Mouse (Mus musculus) lung, postnatal 0 days (tissue): ENCODE data around the gene Gm20388. TPM values are rescaled to one million over a fixed set of nuclear protein-coding genes. Genes with fewer than 3 reads are reported as not detected.

ENCODE experiments used
- ATAC-seq: fragments of 200-750 bp; cut with Nextera tagmentation; 2 replicates; pipeline ENCODE4 v1.8.0; 2017; ENCODE audit warnings: moderate library complexity
- DNase-seq: peaks from one replicate; pipeline ENCODE4 v3.0.0-alpha.2; 2016; ENCODE audit warnings: low spot score
- H3K27ac ChIP-seq: fragments of 300-500 bp; sonication (generic); 2 replicates; pipeline ENCODE4 v1.5.1; 2014; ENCODE audit warnings: antibody characterized with exemption, mild to moderate bottlenecking, low read length, mixed read lengths
- H3K27me3 ChIP-seq: fragments of 300-500 bp; sonication (generic); replicated peaks from 2 replicates; pipeline ENCODE4 v1.6.1; 2014; ENCODE audit warnings: low read length, mixed read lengths; ENCODE audit not compliant: insufficient read depth
- H3K36me3 ChIP-seq: fragments of 300-500 bp; sonication (generic); 2 replicates; pipeline ENCODE4 v1.6.1; 2014; ENCODE audit warnings: low read length, mixed read lengths; ENCODE audit not compliant: insufficient read depth
- H3K4me1 ChIP-seq: fragments of 300-500 bp; sonication (generic); 2 replicates; pipeline ENCODE4 v1.6.1; 2014; ENCODE audit warnings: antibody characterized with exemption, low read depth, low read length, mixed read lengths; ENCODE audit not compliant: insufficient read depth
- H3K4me2 ChIP-seq: fragments of 300-500 bp; sonication (generic); replicated peaks from 2 replicates; pipeline ENCODE4 v1.6.1; 2014; ENCODE audit warnings: low read depth, mild to moderate bottlenecking, low read length, moderate library complexity, mixed read lengths
- H3K4me3 ChIP-seq: fragments of 300-500 bp; sonication (generic); 2 replicates; pipeline ENCODE4 v1.5.1; 2014; ENCODE audit warnings: low read depth, low read length
- H3K9ac ChIP-seq: fragments of 300-500 bp; sonication (generic); replicated peaks from 2 replicates; pipeline ENCODE4 v1.6.1; 2014; ENCODE audit warnings: low read depth, mild to moderate bottlenecking
- H3K9me3 ChIP-seq: fragments of 300-500 bp; sonication (generic); 2 replicates; pipeline ENCODE4 v1.6.1; 2016; ENCODE audit warnings: low read length, mixed read lengths
- CTCF ChIP-seq: IDR thresholded peaks from 2 replicates; pipeline ENCODE4 v1.5.1; 2016; ENCODE audit warnings: antibody characterized with exemption, mild to moderate bottlenecking
- EP300 ChIP-seq: IDR thresholded peaks from 2 replicates; pipeline ENCODE4 v1.6.1; 2016; ENCODE audit warnings: antibody characterized with exemption, mild to moderate bottlenecking, control low read depth
- WGBS: fragments of 180-500 bp; shearing (Covaris S2); extraction: QIAGEN DNeasy Blood & Tissue Kit; methylation state at CpG from one replicate; pipeline ENCODE4 v1.1.7; 2014; 5-methylcytosine and 5-hydroxymethylcytosine counted together
- polyA plus RNA-seq: library from polyadenylated mRNA; unstranded; fragments of >200 nt; fragmentation: Nextera tagmentation; extraction: Ambion mirVana; gene quantifications from 2 replicates; pipeline ENCODE4 v1.2.1, GENCODE M21; 2015

Gene Gm20388
- polyA plus RNA-seq, 1 experiment from 2014 or later = not detected

DNA sequence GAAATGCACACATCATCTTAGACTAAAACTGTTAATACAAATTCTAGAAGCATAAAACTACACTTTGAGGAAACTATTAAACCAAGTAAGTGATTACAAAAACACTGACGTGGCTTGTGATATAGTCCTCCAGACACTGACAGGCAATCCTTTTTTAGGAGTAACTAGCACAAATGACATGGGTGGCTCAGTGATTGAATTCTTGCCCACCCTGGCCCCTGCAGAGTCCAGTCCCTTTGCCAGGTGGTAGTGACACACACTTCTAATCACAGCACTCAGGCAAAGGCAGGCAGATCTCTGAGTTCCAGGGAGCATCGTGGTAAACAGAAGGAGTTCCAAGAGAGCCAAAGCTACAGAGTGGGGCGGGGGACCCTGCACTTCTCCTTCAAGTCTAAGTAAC lies 3094.7 kb downstream of the Gm20388 start:
- WGBS = 49% methylated on average over 3 of the region's 3 CpGs

DNA sequence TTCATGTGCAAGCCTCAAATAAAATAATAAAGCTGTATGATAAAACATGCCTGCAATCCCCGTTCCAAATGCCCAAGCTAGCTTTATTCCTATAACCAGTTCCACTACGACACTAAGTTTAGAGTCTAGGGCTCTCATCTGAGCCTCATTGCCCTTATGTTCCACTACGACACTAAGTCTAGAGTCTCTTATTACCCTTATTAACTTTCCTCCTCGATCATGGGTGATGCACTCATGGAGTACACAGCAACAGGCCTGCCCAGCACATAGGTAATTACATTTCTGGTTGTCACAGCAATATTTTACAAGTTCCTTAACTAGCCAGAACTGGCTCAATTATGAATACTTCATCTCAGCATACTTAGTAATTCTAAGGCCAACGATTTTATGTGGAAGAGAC lies 3095.2 kb downstream of the Gm20388 start:
- no peak for ATAC-seq
- TF ChIP-seq CTCF (no peak), EP300 (no peak)
- H3K9ac ChIP-seq = no peak overlapping the region

More for the DNA sequence above, 3094.7 kb downstream of the Gm20388 start:
- Histone ChIP-seq H3K36me3 (no peaks in the 10 kb centered on the region), H3K4me1 (peaks cover 15% of the 10 kb centered on the region; the same call in 1 of the 2 replicates), H3K9ac (no peak overlapping the region), H3K4me2 (no peak overlapping the region), H3K9me3 (no peaks in the 10 kb centered on the region), H3K4me3 (no peak overlapping the region), H3K27me3 (no peaks in the 10 kb centered on the region), H3K27ac (no peak overlapping the region)
- ATAC-seq = no peak
- DNase-seq = no peak
- TF ChIP-seq EP300 = no peak
- TF ChIP-seq CTCF = no peak

DNA sequence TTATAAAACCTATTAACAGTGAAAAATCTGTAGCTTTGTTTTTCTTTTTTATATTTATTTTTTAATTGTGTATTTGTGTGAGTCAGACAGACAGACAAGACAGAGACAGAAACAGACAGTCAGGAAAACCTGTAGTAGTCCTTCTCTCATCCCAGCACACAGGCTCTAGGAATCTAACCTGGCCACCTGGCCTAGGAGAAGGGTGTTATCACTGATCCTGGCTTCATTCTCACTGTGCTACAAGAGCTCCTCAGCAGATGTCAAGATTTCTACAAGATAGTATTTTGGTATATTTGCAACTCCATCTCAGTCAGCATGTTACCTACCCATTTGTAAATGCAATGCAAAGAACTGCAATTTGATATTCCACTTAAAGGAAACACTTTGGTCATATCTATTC lies 3100.7 kb downstream of the Gm20388 start:
- Histone ChIP-seq H3K9ac (no peak overlapping the region), H3K4me2 (no peak overlapping the region), H3K4me3 (no peak overlapping the region), H3K4me1 (peaks cover 20% of the 10 kb centered on the region; the same call in 1 of the 2 replicates), H3K27ac (no peak overlapping the region), H3K36me3 (no peaks in the 10 kb centered on the region), H3K9me3 (no peaks in the 10 kb centered on the region), H3K27me3 (no peaks in the 10 kb centered on the region)
- TF ChIP-seq CTCF (no peak), EP300 (no peak)
- no peak for DNase-seq
- ATAC-seq = no peak

More for the DNA sequence above, 3095.2 kb downstream of the Gm20388 start:
- WGBS = 63% methylated on average over 5 of the region's 5 CpGs
- H3K4me2 ChIP-seq = no peak overlapping the region
- no peak overlapping the region for H3K4me3 ChIP-seq
- no peaks in the 10 kb centered on the region for H3K27me3 ChIP-seq
- H3K4me1 ChIP-seq = peaks cover 15% of the 10 kb centered on the region; the same call in 1 of the 2 replicates
- H3K36me3 ChIP-seq = no peaks in the 10 kb centered on the region
- no peak overlapping the region for H3K27ac ChIP-seq
- no peak for DNase-seq
- no peaks in the 10 kb centered on the region for H3K9me3 ChIP-seq

DNA sequence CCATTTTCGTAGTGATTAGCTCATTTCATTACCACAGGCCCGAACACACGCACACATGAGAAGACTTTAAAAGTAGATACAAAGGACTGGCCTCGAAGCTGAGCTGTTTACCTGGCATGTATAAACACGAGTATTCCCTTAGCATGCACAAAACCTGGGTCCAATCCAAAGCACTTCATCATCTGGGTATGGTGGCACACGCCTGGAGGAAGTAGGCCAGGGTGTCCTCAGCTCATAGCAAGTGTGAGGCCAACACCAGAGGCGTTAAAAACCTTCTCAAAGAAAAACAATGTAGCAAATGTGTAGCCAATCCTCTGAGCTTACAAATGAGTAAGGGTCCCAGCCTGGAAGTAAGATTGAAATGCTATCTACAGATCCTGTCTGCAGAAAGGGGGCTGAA lies 3103.8 kb downstream of the Gm20388 start:
- DNase-seq = no peak

DNA sequence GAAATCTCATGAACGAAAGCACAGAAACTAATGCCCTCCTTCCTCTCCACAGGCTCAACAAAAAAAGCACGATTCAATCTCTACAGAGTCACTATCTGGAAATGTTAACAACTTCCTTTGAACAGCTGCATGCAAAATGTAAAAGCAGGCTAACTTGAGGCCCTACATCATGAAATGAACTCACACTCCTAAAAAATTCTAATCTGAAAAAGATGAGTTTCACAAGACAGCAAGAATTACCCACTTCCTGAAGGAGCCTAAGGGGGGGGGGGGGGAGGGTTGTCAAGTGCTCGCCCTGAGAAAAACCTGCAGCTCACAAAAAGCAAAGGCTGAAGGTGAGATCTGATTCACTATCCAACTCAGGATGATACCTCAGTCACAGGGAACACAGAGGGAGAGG lies 3104.4 kb downstream of the Gm20388 start:
- 41% methylated on average over 3 of the region's 3 CpGs for WGBS
- no peak for ATAC-seq

More for the DNA sequence above, 3103.8 kb downstream of the Gm20388 start:
- H3K27ac ChIP-seq = no peak overlapping the region
- no peaks in the 10 kb centered on the region for H3K27me3 ChIP-seq
- no peak overlapping the region for H3K4me2 ChIP-seq
- H3K36me3 ChIP-seq = no peaks in the 10 kb centered on the region
- TF ChIP-seq CTCF = no peak
- no peak for ATAC-seq
- H3K4me1 ChIP-seq = peaks cover 21% of the 10 kb centered on the region; the same call in 1 of the 2 replicates
- 59% methylated on average over 7 of the region's 7 CpGs for WGBS
- no peak overlapping the region for H3K4me3 ChIP-seq
- H3K9ac ChIP-seq = no peak overlapping the region
- H3K9me3 ChIP-seq = no peaks in the 10 kb centered on the region

DNA sequence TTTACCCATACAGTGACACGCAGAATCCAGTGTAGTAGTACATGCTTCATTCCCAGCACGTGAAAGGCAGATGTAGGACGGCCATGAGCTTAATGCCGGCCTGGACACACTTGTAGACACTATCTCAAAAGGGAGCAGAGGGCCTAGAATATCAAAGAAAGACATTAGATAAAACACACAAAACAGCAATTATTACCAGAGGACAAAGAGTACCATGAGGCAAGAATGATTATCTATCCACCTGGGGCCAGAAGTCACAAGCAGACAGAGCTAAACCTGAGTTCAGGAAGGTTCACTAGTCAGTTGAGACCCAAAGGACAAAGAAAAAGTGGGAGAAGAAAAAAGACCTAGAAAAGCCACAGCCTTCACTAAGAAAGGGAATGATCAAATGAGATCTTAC lies 3106.5 kb downstream of the Gm20388 start:
- no peak overlapping the region for H3K9ac ChIP-seq

More for the DNA sequence above, 3104.4 kb downstream of the Gm20388 start:
- no peaks in the 10 kb centered on the region for H3K36me3 ChIP-seq
- H3K4me1 ChIP-seq = peaks cover 21% of the 10 kb centered on the region; the same call in 1 of the 2 replicates
- H3K27me3 ChIP-seq = no peaks in the 10 kb centered on the region
- TF ChIP-seq CTCF (no peak), EP300 (no peak)
- no peak overlapping the region for H3K9ac ChIP-seq
- DNase-seq = no peak
- H3K27ac ChIP-seq = no peak overlapping the region
- H3K4me2 ChIP-seq = no peak overlapping the region
- H3K4me3 ChIP-seq = no peak overlapping the region
- no peaks in the 10 kb centered on the region for H3K9me3 ChIP-seq

More for the DNA sequence above, 3106.5 kb downstream of the Gm20388 start:
- Histone ChIP-seq H3K4me3 (no peak overlapping the region), H3K4me1 (peaks cover 34% of the 10 kb centered on the region; the same call in 1 of the 2 replicates), H3K27me3 (no peaks in the 10 kb centered on the region), H3K27ac (no peak overlapping the region), H3K9me3 (no peaks in the 10 kb centered on the region), H3K36me3 (no peaks in the 10 kb centered on the region), H3K4me2 (no peak overlapping the region)
- ATAC-seq (no peak), DNase-seq (no peak)
- WGBS = 85% methylated on average over 4 of the region's 4 CpGs
- TF ChIP-seq EP300 = no peak
- no peak for TF ChIP-seq CTCF
